Mouse (Mus musculus): Measurements from ENCODE around the gene Rprd1b. TPM values are rescaled to one million over a fixed set of nuclear protein-coding genes. Genes with fewer than 3 reads are reported as not detected.
A peak's percentile ranks its signal among the peaks of the same experiment; 100 is the strongest.

Gene Rprd1b
- polyA plus RNA-seq, 1 experiment from 2014 or later = 43.1 TPM

- H3K9ac ChIP-seq (ENCODE audit: low read depth, low read length) = no peak overlapping the region
- H3K4me1 ChIP-seq (ENCODE audit: control insufficient read depth, insufficient read depth, low read length) = peaks cover 34% of the 10 kb centered on the region
- H3K27ac ChIP-seq (ENCODE audit: low read depth, low read length) = peak overlapping the region; percentile 22; the same call in 1 of the 2 replicates
- H3K27me3 ChIP-seq (ENCODE audit: control insufficient read depth, insufficient read depth, low read length) = no peaks in the 10 kb centered on the region
- H3K4me3 ChIP-seq (ENCODE audit: low read depth, low read length) = no peak overlapping the region
- H3K9me3 ChIP-seq (replicated peaks; ENCODE audit: control insufficient read depth, low read length) = no peaks in the 10 kb centered on the region
- H3K4me2 ChIP-seq = no peak overlapping the region
- 71% methylated on average over 6 of the region's 6 CpGs for WGBS (ENCODE audit: insufficient replicate concordance)
- peaks cover 18% of the 10 kb centered on the region for H3K36me3 ChIP-seq (ENCODE audit: control insufficient read depth, insufficient read depth, low read length)
- no peak for ATAC-seq (replicated peaks; ENCODE audit: insufficient number of reproducible peaks, low FRiP score, low TSS enrichment)
These were observed 104.8 kb downstream of the Rprd1b start for GRCm38 (mm10) chr2:158133050-158133449.

DNA sequence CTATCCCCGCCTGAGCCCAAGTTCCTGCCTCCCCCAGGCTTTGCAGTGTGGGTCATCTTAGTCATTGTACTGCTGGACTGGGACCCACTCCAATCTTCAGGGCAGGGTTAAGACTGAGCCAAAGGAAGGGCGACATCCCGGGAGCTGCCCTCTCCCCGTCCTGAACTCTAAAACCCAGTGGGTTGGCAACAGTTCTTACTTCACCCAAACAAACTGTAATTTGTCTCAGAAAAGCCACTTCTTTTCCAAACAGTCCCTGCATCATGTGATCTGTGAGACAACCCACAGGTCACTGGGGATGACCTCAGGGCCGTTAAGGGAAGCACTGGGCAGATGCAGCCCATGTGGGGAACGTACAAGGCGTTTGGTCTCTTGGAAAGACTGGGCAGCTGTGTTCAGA lies 107.9 kb downstream of the Rprd1b start:
- H3K4me1 ChIP-seq (ENCODE audit: control insufficient read depth, insufficient read depth, low read length) = peaks cover 34% of the 10 kb centered on the region
- no peak overlapping the region for H3K27ac ChIP-seq (ENCODE audit: low read depth, low read length)
- no peak for ATAC-seq (replicated peaks; ENCODE audit: insufficient number of reproducible peaks, low FRiP score, low TSS enrichment)
- no peaks in the 10 kb centered on the region for H3K9me3 ChIP-seq (replicated peaks; ENCODE audit: control insufficient read depth, low read length)
- H3K9ac ChIP-seq (ENCODE audit: low read depth, low read length) = no peak overlapping the region
- WGBS (ENCODE audit: insufficient replicate concordance) = 60% methylated on average over 7 of the region's 7 CpGs
- H3K27me3 ChIP-seq (ENCODE audit: control insufficient read depth, insufficient read depth, low read length) = no peaks in the 10 kb centered on the region
- peaks cover 25% of the 10 kb centered on the region for H3K36me3 ChIP-seq (ENCODE audit: control insufficient read depth, insufficient read depth, low read length)
- H3K4me2 ChIP-seq = no peak overlapping the region
- H3K4me3 ChIP-seq (ENCODE audit: low read depth, low read length) = no peak overlapping the region

GRCm38 (mm10) chr2:158137771-158138170 lies 109.5 kb downstream of the Rprd1b start:
- Histone ChIP-seq H3K4me1 (ENCODE audit: control insufficient read depth, insufficient read depth, low read length) (peaks cover 43% of the 10 kb centered on the region), H3K27ac (ENCODE audit: low read depth, low read length) (no peak overlapping the region), H3K9me3 (replicated peaks; ENCODE audit: control insufficient read depth, low read length) (no peaks in the 10 kb centered on the region), H3K4me2 (no peak overlapping the region), H3K4me3 (ENCODE audit: low read depth, low read length) (no peak overlapping the region), H3K36me3 (ENCODE audit: control insufficient read depth, insufficient read depth, low read length) (peaks cover 16% of the 10 kb centered on the region), H3K27me3 (ENCODE audit: control insufficient read depth, insufficient read depth, low read length) (no peaks in the 10 kb centered on the region), H3K9ac (ENCODE audit: low read depth, low read length) (no peak overlapping the region)
- no peak for ATAC-seq (replicated peaks; ENCODE audit: insufficient number of reproducible peaks, low FRiP score, low TSS enrichment)
- 76% methylated on average over 12 of the region's 12 CpGs for WGBS (ENCODE audit: insufficient replicate concordance)

GRCm38 (mm10) chr2:158138778-158139177 lies 110.5 kb downstream of the Rprd1b start:
- no peak for ATAC-seq (replicated peaks; ENCODE audit: insufficient number of reproducible peaks, low FRiP score, low TSS enrichment)
- Histone ChIP-seq H3K4me2 (peak overlapping the region; percentile 37; the same call in 1 of the 2 replicates), H3K9me3 (replicated peaks; ENCODE audit: control insufficient read depth, low read length) (no peaks in the 10 kb centered on the region), H3K4me1 (ENCODE audit: control insufficient read depth, insufficient read depth, low read length) (peaks cover 52% of the 10 kb centered on the region), H3K27me3 (ENCODE audit: control insufficient read depth, insufficient read depth, low read length) (no peaks in the 10 kb centered on the region), H3K4me3 (ENCODE audit: low read depth, low read length) (no peak overlapping the region), H3K27ac (ENCODE audit: low read depth, low read length) (peak overlapping the region; percentile 92), H3K9ac (ENCODE audit: low read depth, low read length) (peak overlapping the region; percentile 62), H3K36me3 (ENCODE audit: control insufficient read depth, insufficient read depth, low read length) (peaks cover 16% of the 10 kb centered on the region)
- WGBS (ENCODE audit: insufficient replicate concordance) = 84% methylated on average over 9 of the region's 9 CpGs

DNA sequence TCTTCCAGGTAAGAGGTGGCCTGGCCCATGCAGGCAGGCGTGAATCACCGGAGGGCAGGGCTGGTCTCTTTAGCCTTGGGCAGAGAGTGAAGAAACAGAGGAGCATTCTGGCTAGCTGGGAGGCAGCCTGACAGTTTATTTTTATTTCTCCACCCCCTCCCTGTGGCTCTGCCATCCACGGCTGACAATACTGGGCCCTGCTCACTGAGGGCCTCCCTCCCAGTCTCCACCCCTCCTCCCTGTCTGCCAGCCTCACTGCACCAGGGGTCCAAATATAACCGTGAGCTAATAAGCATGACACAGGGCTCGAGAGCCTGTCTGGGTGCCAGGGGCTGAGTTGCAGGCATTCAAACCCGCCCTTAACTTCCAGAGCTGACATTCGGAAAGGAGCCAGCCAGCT lies 111.3 kb downstream of the Rprd1b start:
- peak; percentile 29; the same call in 1 of the 2 replicates for ATAC-seq (replicated peaks; ENCODE audit: insufficient number of reproducible peaks, low FRiP score, low TSS enrichment)
- Histone ChIP-seq H3K4me1 (ENCODE audit: control insufficient read depth, insufficient read depth, low read length) (peaks cover 59% of the 10 kb centered on the region), H3K9ac (ENCODE audit: low read depth, low read length) (peak overlapping the region; percentile 62), H3K9me3 (replicated peaks; ENCODE audit: control insufficient read depth, low read length) (no peaks in the 10 kb centered on the region), H3K4me2 (peak overlapping the region; percentile 37), H3K36me3 (ENCODE audit: control insufficient read depth, insufficient read depth, low read length) (peaks cover 12% of the 10 kb centered on the region), H3K4me3 (ENCODE audit: low read depth, low read length) (no peak overlapping the region), H3K27ac (ENCODE audit: low read depth, low read length) (peak overlapping the region; percentile 92), H3K27me3 (ENCODE audit: control insufficient read depth, insufficient read depth, low read length) (no peaks in the 10 kb centered on the region)
- 21% methylated on average over 7 of the region's 7 CpGs for WGBS (ENCODE audit: insufficient replicate concordance)

DNA sequence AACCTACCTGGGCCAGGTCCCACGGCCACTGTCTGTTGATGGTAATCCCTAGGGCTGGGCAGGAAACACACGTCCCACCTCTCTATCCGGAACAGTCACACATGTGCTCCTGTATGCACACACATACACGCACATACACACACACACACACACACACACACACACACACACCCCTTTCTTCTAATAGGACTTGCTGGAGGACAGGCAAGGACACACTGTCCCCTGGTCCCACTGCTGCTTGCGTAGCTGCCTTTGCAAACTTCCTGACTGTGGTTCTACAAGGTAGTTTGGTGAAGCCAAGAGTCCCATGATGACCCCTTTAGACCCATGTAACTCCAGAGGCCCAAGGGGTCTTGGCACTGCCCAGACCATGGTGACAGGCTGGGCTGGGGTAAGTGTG lies 112.4 kb downstream of the Rprd1b start:
- Histone ChIP-seq H3K36me3 (ENCODE audit: control insufficient read depth, insufficient read depth, low read length) (peaks cover 12% of the 10 kb centered on the region), H3K27ac (ENCODE audit: low read depth, low read length) (peak overlapping the region; percentile 92), H3K4me3 (ENCODE audit: low read depth, low read length) (0 out of 2 replicates have a peak overlapping the region, but pooled peaks have one; percentile 4), H3K9ac (ENCODE audit: low read depth, low read length) (peak overlapping the region; percentile 65), H3K9me3 (replicated peaks; ENCODE audit: control insufficient read depth, low read length) (no peaks in the 10 kb centered on the region), H3K27me3 (ENCODE audit: control insufficient read depth, insufficient read depth, low read length) (no peaks in the 10 kb centered on the region), H3K4me1 (ENCODE audit: control insufficient read depth, insufficient read depth, low read length) (peaks cover 69% of the 10 kb centered on the region), H3K4me2 (peak overlapping the region; percentile 87)
- ATAC-seq (replicated peaks; ENCODE audit: insufficient number of reproducible peaks, low FRiP score, low TSS enrichment) = no peak
- WGBS (ENCODE audit: insufficient replicate concordance) = 65% methylated on average over 5 of the region's 5 CpGs

DNA sequence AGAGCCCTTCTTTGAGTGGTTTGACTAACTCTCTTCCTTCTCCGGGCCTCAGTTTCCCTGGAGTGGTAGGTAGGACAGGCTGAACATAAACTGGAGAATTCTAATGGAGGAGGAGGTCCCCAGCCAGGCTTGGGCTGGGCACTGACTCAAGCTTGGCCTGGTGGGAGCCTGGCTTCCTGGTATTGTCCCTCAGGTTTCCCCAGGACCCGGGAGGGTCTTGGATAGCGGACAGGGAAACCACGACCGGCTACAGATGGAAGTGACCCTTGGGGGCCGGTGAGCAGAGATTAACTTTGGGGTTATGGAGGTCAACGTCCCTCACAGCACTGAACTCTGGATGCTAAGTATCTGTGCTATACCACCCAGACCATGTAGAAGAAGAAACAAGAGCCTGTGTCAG lies 113.0 kb downstream of the Rprd1b start:
- no peaks in the 10 kb centered on the region for H3K9me3 ChIP-seq (replicated peaks; ENCODE audit: control insufficient read depth, low read length)
- H3K4me2 ChIP-seq = peak overlapping the region; percentile 87
- no peaks in the 10 kb centered on the region for H3K27me3 ChIP-seq (ENCODE audit: control insufficient read depth, insufficient read depth, low read length)
- peak overlapping the region; percentile 92 for H3K27ac ChIP-seq (ENCODE audit: low read depth, low read length)
- no peak; the same call in 1 of the 2 replicates for ATAC-seq (replicated peaks; ENCODE audit: insufficient number of reproducible peaks, low FRiP score, low TSS enrichment)
- H3K4me3 ChIP-seq (ENCODE audit: low read depth, low read length) = peak overlapping the region; percentile 4; the same call in 1 of the 2 replicates
- 50% methylated on average over 7 of the region's 7 CpGs for WGBS (ENCODE audit: insufficient replicate concordance)
- peak overlapping the region; percentile 65 for H3K9ac ChIP-seq (ENCODE audit: low read depth, low read length)
- peaks cover 72% of the 10 kb centered on the region for H3K4me1 ChIP-seq (ENCODE audit: control insufficient read depth, insufficient read depth, low read length)
- H3K36me3 ChIP-seq (ENCODE audit: control insufficient read depth, insufficient read depth, low read length) = peaks cover 12% of the 10 kb centered on the region

GRCm38 (mm10) chr2:158141690-158142440 lies 113.6 kb downstream of the Rprd1b start:
- Histone ChIP-seq H3K36me3 (ENCODE audit: control insufficient read depth, insufficient read depth, low read length) (peaks cover 12% of the 10 kb centered on the region), H3K4me2 (peak overlapping the region; percentile 87), H3K27ac (ENCODE audit: low read depth, low read length) (peak overlapping the region; percentile 92), H3K9ac (ENCODE audit: low read depth, low read length) (0 out of 2 replicates have a peak overlapping the region, but pooled peaks have one; percentile 17), H3K27me3 (ENCODE audit: control insufficient read depth, insufficient read depth, low read length) (no peaks in the 10 kb centered on the region), H3K4me3 (ENCODE audit: low read depth, low read length) (no peak overlapping the region), H3K9me3 (replicated peaks; ENCODE audit: control insufficient read depth, low read length) (no peaks in the 10 kb centered on the region), H3K4me1 (ENCODE audit: control insufficient read depth, insufficient read depth, low read length) (peaks cover 72% of the 10 kb centered on the region)
- 33% methylated on average over 7 of the region's 7 CpGs for WGBS (ENCODE audit: insufficient replicate concordance)
- peak; percentile 72 for ATAC-seq (replicated peaks; ENCODE audit: insufficient number of reproducible peaks, low FRiP score, low TSS enrichment)

All from heart, embryonic 11.5 days (tissue).